Mouse (Mus musculus) gastrocnemius, postnatal 36 days (tissue): ENCODE measurements at regions not wholly inside any gene's neighbourhood (a gene's known extent, or its start where the extent isn't known, plus 50 kb on each side); places are given as distances from the start of the nearest gene placed in this dataset.
"Not testable (repeated sequence)": the region's sequence is repeated elsewhere in the genome, so short reads cannot be mapped to it uniquely, and the experiment has no call there.

Experiments
- DNase-seq, 2 experiments: peaks; one replicate each; pipeline ENCODE4 v3.0.0; 2022
- intact Hi-C: fragments of 180-260 bp; cut with DNase I; formaldehyde crosslinking; loops from one replicate; pipeline ENCODE4 v1.15.1; 2025

- intact Hi-C loops: loop anchor here (1.0 kb wide), 1 partner anchor 176 kb away; no protein-coding TSS in a partner anchor
- no peak for DNase-seq
Measured at GRCm38 (mm10) chr2:75781781-75782211, 50.2 kb upstream of the Agps start.

- no peak for DNase-seq
Measured at GRCm38 (mm10) chr2:75781078-75781477, 50.9 kb upstream of the Agps start.

GRCm38 (mm10) chr2:75778628-75779027, 53.3 kb upstream of the Agps start:
- DNase-seq, intact Hi-C loops: not testable (repeated sequence)

More at GRCm38 (mm10) chr2:75781078-75781477, 50.9 kb upstream of the Agps start:
- intact Hi-C loops: loop anchor here (1.0 kb wide), 1 partner anchor 176 kb away; no protein-coding TSS in a partner anchor

- DNase-seq: peak in 1 of 2 experiments; percentile 28
- intact Hi-C loops: loop anchor here (2.0 kb wide), 1 partner anchor 70 kb away; no protein-coding TSS in a partner anchor
Measured at GRCm38 (mm10) chr2:75777040-75777451, 54.9 kb upstream of the Agps start.

GRCm38 (mm10) chr2:75776533-75776932, 55.4 kb upstream of the Agps start:
- no peak for DNase-seq
- intact Hi-C loops: loop anchor here (2.0 kb wide), 1 partner anchor 70 kb away; no protein-coding TSS in a partner anchor

- intact Hi-C loops: no loop called here
- no peak for DNase-seq
Measured at GRCm38 (mm10) chr2:75775217-75775616, 56.8 kb upstream of the Agps start.

GRCm38 (mm10) chr2:75773431-75773830, 58.5 kb upstream of the Agps start:
- intact Hi-C loops: no loop called here
- DNase-seq: no peak

GRCm38 (mm10) chr2:75772251-75772956, 59.6 kb upstream of the Agps start:
- intact Hi-C loops: no loop called here
- no peak for DNase-seq

- intact Hi-C loops: no loop called here
- DNase-seq: no peak
Measured at GRCm38 (mm10) chr2:75770633-75771032, 61.3 kb upstream of the Agps start.

GRCm38 (mm10) chr2:75768559-75769304, 63.2 kb upstream of the Agps start:
- intact Hi-C loops: no loop called here
- DNase-seq: no peak

- intact Hi-C loops: no loop called here
- no peak for DNase-seq
Measured at GRCm38 (mm10) chr2:75767871-75768558, 63.6 kb upstream of the Nfe2l2 start.

- intact Hi-C loops: no loop called here
- no peak for DNase-seq
Measured at GRCm38 (mm10) chr2:75765403-75765802, 61.0 kb upstream of the Nfe2l2 start.

- DNase-seq: no peak
- intact Hi-C loops: no loop called here
Measured at GRCm38 (mm10) chr2:75763252-75763651, 58.8 kb upstream of the Nfe2l2 start.

GRCm38 (mm10) chr2:75762030-75762429, 57.6 kb upstream of the Nfe2l2 start:
- DNase-seq: no peak
- intact Hi-C loops: no loop called here

GRCm38 (mm10) chr2:75761626-75762025, 57.2 kb upstream of the Nfe2l2 start:
- DNase-seq: no peak
- intact Hi-C loops: no loop called here

GRCm38 (mm10) chr2:75759196-75759885, 54.9 kb upstream of the Nfe2l2 start:
- intact Hi-C loops: no loop called here
- no peak for DNase-seq

GRCm38 (mm10) chr2:75758277-75758676, 53.8 kb upstream of the Nfe2l2 start:
- DNase-seq: no peak
- intact Hi-C loops: no loop called here

GRCm38 (mm10) chr2:75756704-75757638, 52.5 kb upstream of the Nfe2l2 start:
- intact Hi-C loops: no loop called here
- DNase-seq: no peak

GRCm38 (mm10) chr2:75754606-75755005, 50.2 kb upstream of the Nfe2l2 start:
- DNase-seq: no peak
- intact Hi-C loops: no loop called here
